Mouse (Mus musculus) myocyte (in vitro differentiated cells): ENCODE results near the gene Adcy4. TPM values are rescaled to one million over a fixed set of nuclear protein-coding genes. Genes with fewer than 3 reads are reported as not detected.

Experiments used
- H3K27me3 ChIP-seq: one replicate; pipeline ENCODE4 v1.6.1; 2011; ENCODE audit not compliant: control insufficient read depth, insufficient read depth, insufficient read length
- H3K36me3 ChIP-seq: one replicate; pipeline ENCODE4 v1.6.1; 2011; ENCODE audit not compliant: control insufficient read depth, insufficient read depth
- H3K4me2 ChIP-seq: one replicate; pipeline ENCODE4 v1.6.1; 2011; ENCODE audit warnings: low read depth, control low read depth
- H3K4me3 ChIP-seq: one replicate; pipeline ENCODE4 v1.5.1; 2011; ENCODE audit warnings: mild to moderate bottlenecking, control low read depth, moderate library complexity
- H3K79me2 ChIP-seq: one replicate; pipeline ENCODE4 v1.6.1; 2011; ENCODE audit not compliant: control insufficient read depth, insufficient read depth
- H3ac ChIP-seq: one replicate; pipeline ENCODE4 v1.6.1; 2011; ENCODE audit not compliant: control insufficient read depth, insufficient read length
- CEBPB ChIP-seq: IDR thresholded peaks from 2 replicates; pipeline ENCODE4 v1.6.1; 2011; ENCODE audit warnings: mild to moderate bottlenecking, moderate library complexity; ENCODE audit not compliant: poor library complexity, insufficient read depth, severe bottlenecking
- E2F4 ChIP-seq: IDR thresholded peaks from one replicate; pipeline ENCODE4 v1.6.1; 2011; ENCODE audit warnings: mild to moderate bottlenecking, control low read depth, moderate library complexity; ENCODE audit not compliant: insufficient read depth
- MAX ChIP-seq: IDR thresholded peaks from one replicate; pipeline ENCODE4 v1.6.1; 2011; ENCODE audit warnings: low read depth, mild to moderate bottlenecking, control low read depth
- MYOD1 ChIP-seq, 3 experiments: IDR thresholded peaks; one replicate each; pipeline ENCODE4 v1.6.1; 2011; ENCODE audit warnings: control low read depth in 2 of 3, low read depth in 2 of 3, mild to moderate bottlenecking in 2 of 3, moderate library complexity in 1 of 3; ENCODE audit not compliant: insufficient read length in 2 of 3, control insufficient read depth in 1 of 3
- MYOG ChIP-seq, 3 experiments: IDR thresholded peaks; one replicate each; pipeline ENCODE4 v1.6.1; 2011; ENCODE audit warnings: control low read depth in 2 of 3, low read depth in 2 of 3, mild to moderate bottlenecking in 2 of 3; ENCODE audit not compliant: insufficient read length in 2 of 3, control insufficient read depth in 1 of 3, insufficient read depth in 1 of 3
- POLR2A ChIP-seq: IDR thresholded peaks from one replicate; pipeline ENCODE4 v1.6.1; 2011; ENCODE audit warnings: low read depth, mild to moderate bottlenecking, control low read depth, moderate library complexity; ENCODE audit not compliant: insufficient read length
- POLR2AphosphoS2 ChIP-seq: IDR thresholded peaks from one replicate; pipeline ENCODE4 v1.6.1; 2011; ENCODE audit warnings: low read depth, control low read depth; ENCODE audit not compliant: insufficient read length
- REST ChIP-seq: IDR thresholded peaks from one replicate; pipeline ENCODE4 v1.6.1; 2011; ENCODE audit warnings: mild to moderate bottlenecking, control low read depth, moderate library complexity; ENCODE audit not compliant: insufficient read depth, insufficient read length
- SRF ChIP-seq: IDR thresholded peaks from one replicate; pipeline ENCODE4 v1.6.1; 2011; ENCODE audit warnings: low read depth; ENCODE audit not compliant: control insufficient read depth, insufficient read length
- TCF12 ChIP-seq: IDR thresholded peaks from one replicate; pipeline ENCODE4 v1.6.1; 2011; ENCODE audit warnings: mild to moderate bottlenecking, control low read depth; ENCODE audit not compliant: poor library complexity, insufficient read depth, severe bottlenecking
- TCF3 ChIP-seq: IDR thresholded peaks from one replicate; pipeline ENCODE4 v1.6.1; 2011; ENCODE audit warnings: low read depth, control low read depth; ENCODE audit not compliant: insufficient read length
- USF1 ChIP-seq: IDR thresholded peaks from one replicate; pipeline ENCODE4 v1.6.1; 2011; ENCODE audit warnings: low read depth, mild to moderate bottlenecking, control low read depth, moderate library complexity
- polyA plus RNA-seq: library from polyadenylated mRNA; unstranded; fragments of >200 nt; fragmentation: generic; extraction: Trizol; gene quantifications from one replicate; pipeline ENCODE4 v1.2.1, GENCODE M21; 2012; ENCODE audit warnings: missing spikeins

Gene Adcy4
- polyA plus RNA-seq, 1 experiment = 0.06 TPM

GRCm38 (mm10) chr14:55724411-55724871, 59.5 kb downstream of the Adcy4 start:
- TF ChIP-seq POLR2A = no peak
- no peak for TF ChIP-seq POLR2AphosphoS2
- no peak for TF ChIP-seq SRF
- TF ChIP-seq TCF12 = peak; percentile 76
- no peak for TF ChIP-seq REST
- peak; percentile 73 for TF ChIP-seq CEBPB
- no peak for TF ChIP-seq USF1
- peak in 2 of 3 experiments; percentile 78 to 84 for TF ChIP-seq MYOD1 (IDR thresholded peaks at IDR 0.05; ENCODE audit: control insufficient read depth in 1 of 3, insufficient read length in 2 of 3, low read depth in 2 of 3)
- TF ChIP-seq E2F4 = no peak
- TF ChIP-seq MYOG (IDR thresholded peaks at IDR 0.05; ENCODE audit: control insufficient read depth in 1 of 3, insufficient read depth in 1 of 3, insufficient read length in 2 of 3, low read depth in 2 of 3) = peak; percentile 6 to 73 (median 38)
- no peak for TF ChIP-seq MAX
- TF ChIP-seq TCF3 = peak; percentile 70
- H3K79me2 ChIP-seq = no peaks in the 10 kb centered on the region
- H3K4me2 ChIP-seq = peak overlapping the region; percentile 71
- H3K4me3 ChIP-seq = no peak overlapping the region
- no peaks in the 10 kb centered on the region for H3K36me3 ChIP-seq
- H3ac ChIP-seq = no peak overlapping the region
- H3K27me3 ChIP-seq = no peaks in the 10 kb centered on the region

GRCm38 (mm10) chr14:55723433-55723832, 60.5 kb downstream of the Adcy4 start:
- TF ChIP-seq CEBPB (no peak), MAX (no peak), SRF (no peak), MYOG (IDR thresholded peaks at IDR 0.05; ENCODE audit: control insufficient read depth in 1 of 3, insufficient read depth in 1 of 3, insufficient read length in 2 of 3, low read depth in 2 of 3) (no peak), REST (no peak), POLR2AphosphoS2 (no peak), USF1 (no peak), E2F4 (no peak)
- no peaks in the 10 kb centered on the region for H3K79me2 ChIP-seq
- no peak overlapping the region for H3ac ChIP-seq
- H3K27me3 ChIP-seq = no peaks in the 10 kb centered on the region
- no peak overlapping the region for H3K4me2 ChIP-seq
- no peaks in the 10 kb centered on the region for H3K36me3 ChIP-seq
- no peak overlapping the region for H3K4me3 ChIP-seq

GRCm38 (mm10) chr14:55722438-55722945, 61.4 kb downstream of the Adcy4 start:
- peak overlapping the region; percentile 39 for H3ac ChIP-seq
- no peaks in the 10 kb centered on the region for H3K27me3 ChIP-seq
- H3K36me3 ChIP-seq = no peaks in the 10 kb centered on the region
- peak overlapping the region; percentile 44 for H3K4me3 ChIP-seq
- no peaks in the 10 kb centered on the region for H3K79me2 ChIP-seq
- TF ChIP-seq MAX = no peak
- TF ChIP-seq SRF = no peak
- TF ChIP-seq CEBPB = no peak
- no peak for TF ChIP-seq POLR2A
- TF ChIP-seq POLR2AphosphoS2 = no peak
- no peak for TF ChIP-seq TCF12
- no peak for TF ChIP-seq MYOG (IDR thresholded peaks at IDR 0.05; ENCODE audit: control insufficient read depth in 1 of 3, insufficient read depth in 1 of 3, insufficient read length in 2 of 3, low read depth in 2 of 3)
- H3K4me2 ChIP-seq = peak overlapping the region; percentile 25

GRCm38 (mm10) chr14:55721700-55722437, 62.0 kb downstream of the Adcy4 start, which contains the start of gene Rabggta:
Rabggta (minus strand) TSS chr14:55722263.
- peak within 1 kb of the TSS; percentile 91 for H3K4me2 ChIP-seq
- no peaks in the 10 kb centered on the region for H3K79me2 ChIP-seq
- H3K27me3 ChIP-seq = no peaks in the 10 kb centered on the region
- peak within 1 kb of the TSS; percentile 44 for H3K4me3 ChIP-seq
- TF ChIP-seq POLR2AphosphoS2 = peak; percentile 35
- peak in 2 of 3 experiments; percentile 57 to 70 for TF ChIP-seq MYOG (IDR thresholded peaks at IDR 0.05; ENCODE audit: control insufficient read depth in 1 of 3, insufficient read depth in 1 of 3, insufficient read length in 2 of 3, low read depth in 2 of 3)
- TF ChIP-seq POLR2A = peak; percentile 66
- TF ChIP-seq USF1 = no peak
- TF ChIP-seq MYOD1 (IDR thresholded peaks at IDR 0.05; ENCODE audit: control insufficient read depth in 1 of 3, insufficient read length in 2 of 3, low read depth in 2 of 3) = peak in 2 of 3 experiments; percentile 28 to 40
- H3ac ChIP-seq = peak within 1 kb of the TSS; percentile 39
- H3K36me3 ChIP-seq = no peaks in the 10 kb centered on the region

GRCm38 (mm10) chr14:55721076-55721475, 62.8 kb downstream of the Adcy4 start:
- H3ac ChIP-seq = peak overlapping the region; percentile 39
- peak overlapping the region; percentile 91 for H3K4me2 ChIP-seq
- H3K4me3 ChIP-seq = peak overlapping the region; percentile 44
- no peaks in the 10 kb centered on the region for H3K79me2 ChIP-seq
- TF ChIP-seq POLR2A = no peak
- TF ChIP-seq CEBPB = no peak
- TF ChIP-seq REST = no peak
- no peak for TF ChIP-seq MYOG (IDR thresholded peaks at IDR 0.05; ENCODE audit: control insufficient read depth in 1 of 3, insufficient read depth in 1 of 3, insufficient read length in 2 of 3, low read depth in 2 of 3)
- no peak for TF ChIP-seq TCF12
- TF ChIP-seq POLR2AphosphoS2 = no peak
- TF ChIP-seq USF1 = no peak
- TF ChIP-seq TCF3 = no peak
- no peak for TF ChIP-seq MAX
- H3K27me3 ChIP-seq = no peaks in the 10 kb centered on the region
- no peaks in the 10 kb centered on the region for H3K36me3 ChIP-seq
